Mouse (Mus musculus): ENCODE data around the gene Nisch. TPM values are rescaled to one million over a fixed set of nuclear protein-coding genes. Genes with fewer than 3 reads are reported as not detected.

The Nisch gene
- 100 to 1,000 TPM in 1 of 2 experiments, 10 to 100 TPM in 1; 61.9 to 240 TPM for polyA plus RNA-seq (2012; fragmentation: generic; extraction: Trizol)

DNA sequence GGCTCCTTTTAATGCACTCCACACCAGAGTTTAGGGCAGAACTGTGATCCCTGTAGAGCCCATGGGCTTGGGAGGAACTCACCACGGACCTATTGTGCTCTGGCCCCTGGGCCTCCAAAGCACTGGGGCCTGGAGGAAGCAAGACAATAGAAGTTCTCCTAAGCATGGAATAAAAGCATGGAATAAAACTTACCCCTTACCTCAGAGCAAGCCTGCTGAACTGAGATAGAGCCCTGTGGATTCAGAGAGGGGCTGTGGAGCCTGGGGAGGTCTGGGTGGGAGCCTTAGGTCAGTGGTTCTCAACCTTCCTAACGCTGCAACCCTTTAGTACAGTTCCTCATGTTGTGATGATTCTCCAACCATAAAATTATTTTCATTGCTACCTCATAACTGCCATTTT is at the start of gene Nisch:
Nisch (minus strand) TSS at position 101 of the 400 bp plus-strand sequence.

DNA sequence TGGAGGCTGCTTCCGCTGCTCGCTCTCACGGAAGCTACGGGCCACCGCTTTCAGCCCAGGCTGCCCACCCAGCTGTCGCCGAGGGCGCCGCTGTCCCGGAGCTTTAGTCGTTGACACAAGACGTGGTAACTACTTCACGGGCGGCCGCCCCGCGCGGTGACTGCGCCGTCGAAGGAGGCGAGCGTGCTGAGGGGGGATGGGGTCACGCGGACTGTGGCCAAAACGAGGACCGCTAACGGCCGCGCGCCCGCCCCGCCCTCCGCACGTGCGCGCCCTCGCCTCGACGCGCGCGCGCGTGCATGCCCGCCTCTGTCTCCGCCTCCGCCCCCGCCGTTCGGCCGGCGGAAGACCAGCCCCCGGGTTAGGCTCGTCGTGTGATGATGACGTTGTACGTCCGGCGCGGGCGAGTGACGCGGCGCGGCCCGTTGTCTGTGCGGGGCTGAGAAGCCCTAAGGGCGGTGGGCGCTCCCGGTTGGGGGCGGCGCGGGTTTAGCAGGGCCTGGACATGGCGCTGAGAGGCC is 34.4 kb upstream of the Nisch start, which contains the start of the genes Phf7 and Bap1:
Phf7 (minus strand) TSS at position 234 of the 521 bp plus-strand sequence.
Bap1 (plus strand) TSS at position 367 of the 521 bp plus-strand sequence.

DNA sequence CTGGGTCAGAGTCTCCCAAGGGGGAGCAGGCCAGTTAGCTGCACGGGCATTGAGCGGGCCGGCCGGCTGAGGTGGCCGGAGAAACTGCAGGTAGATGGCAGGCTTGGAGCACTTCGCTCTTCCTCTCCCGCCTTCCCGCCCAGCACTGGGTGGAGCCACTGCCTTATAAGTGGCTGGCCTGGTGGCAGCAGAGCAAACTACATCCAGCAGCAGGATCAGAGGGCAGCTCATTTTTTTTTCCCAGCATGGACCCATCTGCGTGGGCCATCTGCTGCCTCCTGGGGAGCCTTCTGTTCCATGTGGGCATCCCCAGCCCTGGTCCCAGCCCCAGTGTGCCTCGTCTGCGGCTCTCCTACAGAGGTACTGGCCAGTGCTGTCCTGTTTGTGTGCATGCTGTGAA is 920 bp upstream of the Nisch start, which contains the start of gene Sema3g:
Sema3g (plus strand) TSS at position 195 of the 400 bp plus-strand sequence.

DNA sequence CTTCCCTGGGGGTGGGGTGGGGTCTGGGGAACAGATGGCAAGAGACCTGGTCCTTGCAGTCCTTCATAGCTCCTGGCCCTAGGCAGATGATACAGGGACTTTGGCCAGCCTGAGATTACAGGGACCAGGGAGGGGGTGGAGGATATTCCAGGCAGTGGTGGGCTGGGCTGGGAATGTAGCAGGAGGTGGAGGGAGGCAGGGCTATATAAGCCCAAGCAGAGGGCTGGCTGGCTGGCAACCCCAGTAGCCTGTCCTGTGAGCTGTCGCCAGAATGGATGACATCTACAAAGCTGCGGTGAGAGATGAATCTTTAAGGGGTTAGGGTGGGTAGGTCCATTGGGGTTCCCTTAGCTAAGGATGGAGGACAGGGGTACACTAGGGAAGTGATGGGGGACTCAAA is 8.7 kb downstream of the Nisch start, which contains the start of gene Tnnc1:
Tnnc1 (plus strand) TSS at position 229 of the 400 bp plus-strand sequence.

DNA sequence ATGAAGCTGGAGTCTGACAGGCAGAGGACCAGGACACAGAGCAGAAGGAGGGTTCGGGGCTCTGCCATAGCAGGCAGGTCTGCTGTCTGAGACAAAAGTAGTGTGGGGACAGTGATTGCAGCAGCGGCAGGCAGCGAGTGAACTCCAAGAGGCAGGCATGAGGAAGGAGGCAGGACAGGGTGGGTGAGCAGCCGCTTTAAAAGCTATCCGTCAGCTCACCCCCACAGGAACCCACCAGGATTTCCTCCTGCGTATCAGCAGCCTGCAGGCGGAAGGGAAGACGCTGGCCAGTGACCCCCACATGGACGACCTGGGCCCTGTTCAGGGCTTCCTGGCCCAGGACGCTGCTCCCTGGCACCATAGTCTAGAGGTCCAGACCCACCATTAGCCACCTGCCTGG is 48.3 kb downstream of the Nisch start, which contains the start of gene Stab1:
Stab1 (minus strand) TSS at position 217 of the 400 bp plus-strand sequence.

DNA sequence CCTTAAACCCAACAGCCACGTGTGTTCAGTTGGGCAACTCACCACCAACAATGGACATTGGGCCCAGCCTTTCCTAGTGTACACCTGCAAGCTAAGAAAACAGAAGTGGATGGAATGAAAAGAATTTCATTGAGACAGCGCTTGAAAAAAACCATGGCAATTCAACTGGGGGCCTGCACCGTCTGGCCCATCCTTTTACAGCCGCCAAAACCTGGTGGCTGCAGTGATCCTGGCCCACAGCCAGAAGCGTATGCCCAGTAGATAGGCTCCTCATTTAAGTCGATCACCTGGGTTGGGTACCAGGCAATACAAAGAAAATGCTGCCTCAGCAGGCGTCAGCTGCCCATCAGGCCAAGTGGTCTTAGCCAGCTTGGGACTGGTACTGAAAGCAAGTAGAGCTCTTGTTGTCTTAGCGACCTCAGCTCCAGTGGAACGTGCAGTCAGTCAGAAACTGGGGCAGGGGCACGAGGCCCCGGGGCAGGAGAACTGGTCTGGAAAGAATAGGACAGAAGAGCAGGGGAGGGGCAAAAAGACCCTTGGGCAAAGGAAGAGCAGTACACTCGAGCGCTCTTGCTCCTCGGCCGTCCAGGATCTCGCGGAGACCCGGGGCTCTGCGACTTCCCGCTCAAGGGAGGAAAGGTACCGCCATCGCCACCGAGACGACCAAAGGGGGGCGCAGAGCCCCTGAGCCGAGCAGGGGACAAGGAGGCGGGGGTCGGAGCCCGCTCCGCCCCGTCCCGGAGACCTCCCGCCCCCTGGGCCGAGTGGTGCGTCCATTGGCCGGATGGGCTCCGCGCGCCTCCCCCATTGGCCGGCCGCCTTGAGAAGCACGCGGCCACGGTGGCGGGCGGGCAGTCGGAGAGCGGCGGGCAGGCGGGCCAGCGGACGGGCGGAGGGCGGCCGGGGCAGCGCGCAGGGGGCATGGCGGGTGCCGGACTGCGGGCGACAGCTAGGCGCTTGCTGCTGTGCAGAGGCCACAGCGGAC is 86.2 kb downstream of the Nisch start, which contains the start of gene Nt5dc2:
Nt5dc2 (plus strand) TSS at position 818 of the 985 bp plus-strand sequence.

DNA sequence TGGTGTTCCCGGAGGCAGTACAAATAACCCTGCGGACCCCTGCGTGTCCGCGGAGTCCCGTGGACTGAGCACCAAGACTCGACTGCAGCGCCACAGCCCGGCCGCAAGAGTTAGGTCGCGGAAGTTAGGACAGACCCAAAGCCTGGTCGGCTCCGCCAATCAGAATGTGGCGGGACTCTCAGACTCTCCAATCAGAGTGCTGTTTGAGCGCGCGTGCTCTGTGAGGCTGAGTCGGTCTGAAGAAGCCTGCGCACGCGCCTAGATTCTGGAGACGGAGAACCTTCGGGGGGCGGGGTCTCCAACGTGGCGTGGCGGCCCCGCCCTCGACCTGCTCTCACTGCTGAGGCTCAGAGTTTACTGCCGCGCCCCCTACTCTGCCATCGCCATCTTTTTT is 87.9 kb downstream of the Nisch start, which contains the start of gene Smim4:
Smim4 (minus strand) TSS at position 131 of the 394 bp plus-strand sequence.

Other genes with a start within 250 kb of the Nisch start
- 10 to 100 TPM in 1 of 2 experiments, 1 to 10 TPM in 1; 1.9 to 39.1 TPM for gene Glt8d1, start 215.5 kb downstream of the Nisch start, polyA plus RNA-seq (2012; fragmentation: generic; extraction: Trizol)
- 100 to 1,000 TPM in 1 of 2 experiments, 10 to 100 TPM in 1; 93.8 to 262 TPM for gene Spcs1, start 215.3 kb downstream of the Nisch start, polyA plus RNA-seq (2012; fragmentation: generic; extraction: Trizol)
- 1 to 10 TPM; 1.5 to 7.7 TPM for gene Pbrm1, start 197.8 kb downstream of the Nisch start, polyA plus RNA-seq (2012; fragmentation: generic; extraction: Trizol)
- 1 to 10 TPM; 6.0 to 9.3 TPM for gene Gnl3, start 197.8 kb downstream of the Nisch start, polyA plus RNA-seq (2012; fragmentation: generic; extraction: Trizol)
- 10 to 100 TPM; 53.9 to 87.6 TPM for gene Smim4, start 88.0 kb downstream of the Nisch start, polyA plus RNA-seq (2012; fragmentation: generic; extraction: Trizol)
- gene Nt5dc2, start 85.9 kb downstream of the Nisch start, polyA plus RNA-seq (2012; fragmentation: generic; extraction: Trizol), result 100 to 1,000 TPM; 119 to 155 TPM
- gene Stab1, start 48.3 kb downstream of the Nisch start, polyA plus RNA-seq (2012; fragmentation: generic; extraction: Trizol), result under 1 TPM; 0.18 to 0.72 TPM
- gene Tnnc1, start 8.6 kb downstream of the Nisch start, polyA plus RNA-seq (2012; fragmentation: generic; extraction: Trizol), result 10 to 100 TPM in 1 of 2 experiments, 1 to 10 TPM in 1; 5.0 to 10.6 TPM
- gene Sema3g, start 914 bp upstream of the Nisch start, polyA plus RNA-seq (2012; fragmentation: generic; extraction: Trizol), result under 1 TPM; under 0.01 to 0.34 TPM
- 1 to 10 TPM; 1.4 to 5.0 TPM for gene Phf7, start 34.4 kb upstream of the Nisch start, polyA plus RNA-seq (2012; fragmentation: generic; extraction: Trizol)
- 10 to 100 TPM; 15.3 to 31.4 TPM for gene Bap1, start 34.5 kb upstream of the Nisch start, polyA plus RNA-seq (2012; fragmentation: generic; extraction: Trizol)
- under 1 TPM in 1 of 2 experiments, not detected in 1; under 0.01 TPM for gene Dnah1, start 107.0 kb upstream of the Nisch start, polyA plus RNA-seq (2012; fragmentation: generic; extraction: Trizol)
- gene Capn7, start 119.7 kb upstream of the Nisch start, polyA plus RNA-seq (2012; fragmentation: generic; extraction: Trizol), result 1 to 10 TPM in 1 of 2 experiments, under 1 TPM in 1; 0.25 to 5.8 TPM
- gene Sh3bp5, start 219.1 kb upstream of the Nisch start, polyA plus RNA-seq (2012; fragmentation: generic; extraction: Trizol), result 10 to 100 TPM in 1 of 2 experiments, 1 to 10 TPM in 1; 1.8 to 20.6 TPM